In the genomic region with DNA sequence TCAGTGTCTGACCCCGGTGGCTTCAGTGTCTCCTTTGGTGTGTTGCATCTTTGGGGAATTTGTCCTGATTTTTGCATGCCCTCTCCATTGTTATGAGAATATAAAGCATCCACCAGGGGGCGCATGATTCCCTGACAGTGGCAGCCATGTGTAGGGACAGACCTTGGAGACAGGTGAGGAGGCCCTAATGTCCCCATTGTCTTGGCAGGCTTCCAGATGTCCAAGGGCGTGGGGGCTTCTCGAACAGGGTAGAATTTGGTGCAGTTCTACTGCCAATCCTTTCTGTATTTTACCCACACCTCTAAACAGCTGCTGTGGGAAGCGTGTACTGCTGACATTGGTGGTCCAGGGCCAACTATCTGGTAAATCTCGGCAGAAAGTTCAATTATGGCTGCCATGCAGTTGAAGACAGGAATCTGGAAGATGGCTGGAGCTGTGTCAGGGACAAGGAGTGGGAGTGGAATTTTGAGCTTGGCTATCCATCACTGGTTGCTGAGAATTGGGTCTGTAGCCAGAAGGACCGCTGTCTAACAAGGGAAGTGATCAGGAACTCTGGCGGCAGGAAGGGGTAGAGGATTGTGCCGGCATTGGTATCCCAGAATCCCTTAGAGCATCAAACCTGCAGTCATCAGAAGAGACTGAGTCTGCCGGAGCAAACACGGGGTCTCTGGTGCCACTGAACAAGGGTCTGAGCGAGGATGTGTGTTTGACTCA, we compare ENCODE assay signal across 8 mouse cellular contexts. TPM values are rescaled to one million over a fixed set of nuclear protein-coding genes. Genes with fewer than 3 reads are reported as not detected.
A peak's percentile ranks its signal among the peaks of the same experiment; 100 is the strongest.
DNase-seq lines count a peak whose midpoint lies in the region; ATAC-seq and TF ChIP-seq lines count a peak whose summit lies in the region.

No protein-coding gene starts in this region.

- no peaks in the 10 kb centered on the region for H3K9me3 ChIP-seq in midbrain, embryonic 12.5 days
- H3K9me3 ChIP-seq in midbrain, embryonic 15.5 days: no peaks in the 10 kb centered on the region
- no peaks in the 10 kb centered on the region for H3K9me3 ChIP-seq in intestine, embryonic 15.5 days
- H3K9me3 ChIP-seq in neural tube, embryonic 12.5 days: no peaks in the 10 kb centered on the region

- intact Hi-C loops in left cerebral cortex, postnatal 4 days (cut with DNase I): no loop called here

- H3K36me3 ChIP-seq in midbrain, embryonic 12.5 days: no peaks in the 10 kb centered on the region
- H3K36me3 ChIP-seq in midbrain, embryonic 15.5 days (replicated peaks): no peaks in the 10 kb centered on the region
- H3K36me3 ChIP-seq in intestine, embryonic 15.5 days: no peaks in the 10 kb centered on the region
- H3K36me3 ChIP-seq in neural tube, embryonic 12.5 days: no peaks in the 10 kb centered on the region

- no peak overlapping the region for H3K27ac ChIP-seq in midbrain, embryonic 12.5 days (replicated peaks)
- H3K27ac ChIP-seq in midbrain, embryonic 15.5 days: no peak overlapping the region
- H3K27ac ChIP-seq in bone marrow, adult 2 months (ENCODE audit: control insufficient read depth, insufficient read depth, low read depth, low read length, poor library complexity): no peak overlapping the region
- no peak overlapping the region for H3K27ac ChIP-seq in intestine, embryonic 15.5 days
- H3K27ac ChIP-seq in neural tube, embryonic 12.5 days: no peak overlapping the region

- 68% methylated on average over 12 of the region's 12 CpGs for WGBS in midbrain, embryonic 12.5 days
- 67% methylated on average over 12 of the region's 12 CpGs for WGBS in midbrain, embryonic 15.5 days
- WGBS in bone marrow, adult 2 months: 58% methylated on average over 12 of the region's 12 CpGs
- WGBS in intestine, embryonic 15.5 days: 64% methylated on average over 12 of the region's 12 CpGs
- WGBS in neural tube, embryonic 12.5 days: 70% methylated on average over 12 of the region's 12 CpGs

- peaks cover 44% of the 10 kb centered on the region for H3K27me3 ChIP-seq in midbrain, embryonic 12.5 days
- peaks cover 23% of the 10 kb centered on the region for H3K27me3 ChIP-seq in midbrain, embryonic 15.5 days (replicated peaks)
- H3K27me3 ChIP-seq in intestine, embryonic 15.5 days (replicated peaks): peaks cover 3% of the 10 kb centered on the region
- H3K27me3 ChIP-seq in neural tube, embryonic 12.5 days (replicated peaks): peaks cover 19% of the 10 kb centered on the region

- H3K4me2 ChIP-seq in midbrain, embryonic 12.5 days (replicated peaks): no peak overlapping the region
- H3K4me2 ChIP-seq in midbrain, embryonic 15.5 days: no peak overlapping the region
- H3K4me2 ChIP-seq in intestine, embryonic 15.5 days (replicated peaks): no peak overlapping the region
- no peak overlapping the region for H3K4me2 ChIP-seq in neural tube, embryonic 12.5 days (replicated peaks)

- H3K4me3 ChIP-seq in midbrain, embryonic 12.5 days: no peak overlapping the region
- H3K4me3 ChIP-seq in midbrain, embryonic 15.5 days: no peak overlapping the region
- no peak overlapping the region for H3K4me3 ChIP-seq in bone marrow, adult 2 months (replicated peaks; ENCODE audit: control insufficient read depth, low read depth, low read length)
- H3K4me3 ChIP-seq in intestine, embryonic 15.5 days (replicated peaks): no peak overlapping the region
- H3K4me3 ChIP-seq in neural tube, embryonic 12.5 days: no peak overlapping the region

- no peak overlapping the region for H3K9ac ChIP-seq in midbrain, embryonic 12.5 days (replicated peaks)
- H3K9ac ChIP-seq in midbrain, embryonic 15.5 days: no peak overlapping the region
- H3K9ac ChIP-seq in intestine, embryonic 15.5 days: no peak overlapping the region
- H3K9ac ChIP-seq in neural tube, embryonic 12.5 days: no peak overlapping the region

- peak; percentile 45; the same call in 1 of the 2 replicates for ATAC-seq in midbrain, embryonic 12.5 days (ENCODE audit: low FRiP score, low read depth)
- ATAC-seq in midbrain, embryonic 15.5 days (replicated peaks): no peak
- ATAC-seq in erythroblast, adult 5-6 weeks (replicated peaks; ENCODE audit: low FRiP score, poor library complexity, severe bottlenecking): 0 out of 2 replicates have a peak, but pooled peaks have one; percentile 68
- peak; percentile 73 for ATAC-seq in intestine, embryonic 15.5 days
- ATAC-seq in neural tube, embryonic 12.5 days (ENCODE audit: low FRiP score, low read depth): 0 out of 2 replicates have a peak, but pooled peaks have one; percentile 48

- peak; percentile 70 for DNase-seq in left cerebral cortex, postnatal 4 days
- peak; percentile 82 for DNase-seq in thymus, postnatal 4 days

- TF ChIP-seq POLR2A in bone marrow, adult 2 months (IDR thresholded peaks at IDR 0.05; ENCODE audit: borderline replicate concordance, control insufficient read depth, low read depth, low read length): no peak

- H3K4me1 ChIP-seq in midbrain, embryonic 12.5 days: peaks cover 17% of the 10 kb centered on the region
- peaks cover 7% of the 10 kb centered on the region for H3K4me1 ChIP-seq in midbrain, embryonic 15.5 days
- no peaks in the 10 kb centered on the region for H3K4me1 ChIP-seq in bone marrow, adult 2 months (ENCODE audit: control insufficient read depth, insufficient read depth, low read length)
- H3K4me1 ChIP-seq in intestine, embryonic 15.5 days (replicated peaks): 0 out of 2 replicates have a peak, but pooled peaks cover 5% of the 10 kb centered on the region
- peaks cover 13% of the 10 kb centered on the region; the same call in 1 of the 2 replicates for H3K4me1 ChIP-seq in neural tube, embryonic 12.5 days

- peak; percentile 74 for TF ChIP-seq CTCF in bone marrow, adult 2 months (IDR thresholded peaks at IDR 0.05; ENCODE audit: control insufficient read depth, insufficient read depth, low read length)

RNA-seq across cellular contexts. Expression of a gene that starts 29.8 kb away (rescaled TPM):
- polyA plus RNA-seq in midbrain, embryonic 12.5 days (2016; fragmentation: Nextera tagmentation; extraction: Ambion mirVana): not detected in 2 replicates
- polyA plus RNA-seq in midbrain, embryonic 15.5 days (2015; fragmentation: Nextera tagmentation; extraction: Ambion mirVana): not detected in 2 replicates
- not detected in 2 replicates for polyA plus RNA-seq in bone marrow, adult 2 months (2011; ENCODE audit: insufficient read depth, insufficient read length, low replicate concordance, missing spikeins)
- total RNA-seq in erythroblast, adult 5-6 weeks (2015; ENCODE audit: low replicate concordance): not detected in 2 replicates
- total RNA-seq in erythroblast, adult 5-6 weeks (2017; ENCODE audit: low replicate concordance): not detected in 2 replicates
- polyA plus RNA-seq in intestine, embryonic 15.5 days (2015; fragmentation: Nextera tagmentation; extraction: Ambion mirVana): 0.74 and 0.96 TPM in 2 replicates
- total RNA-seq in left cerebral cortex, postnatal 4 days (2021): not detected
- 0.37 and 0.56 TPM in 2 replicates for polyA plus RNA-seq in neural tube, embryonic 12.5 days (2016; fragmentation: Nextera tagmentation; extraction: Ambion mirVana)

RNA-seq across cellular contexts. Expression of a gene that starts 46.3 kb away (rescaled TPM):
- 0.83 and 2.0 TPM in 2 replicates for polyA plus RNA-seq in midbrain, embryonic 12.5 days (2016; fragmentation: Nextera tagmentation; extraction: Ambion mirVana)
- 0.06 and 0.25 TPM in 2 replicates for polyA plus RNA-seq in midbrain, embryonic 15.5 days (2015; fragmentation: Nextera tagmentation; extraction: Ambion mirVana)
- polyA plus RNA-seq in bone marrow, adult 2 months (2011; ENCODE audit: insufficient read depth, insufficient read length, low replicate concordance, missing spikeins): not detected in 2 replicates
- not detected in 2 replicates for total RNA-seq in erythroblast, adult 5-6 weeks (2015; ENCODE audit: low replicate concordance)
- total RNA-seq in erythroblast, adult 5-6 weeks (2017; ENCODE audit: low replicate concordance): not detected in 2 replicates
- not detected in 2 replicates for polyA plus RNA-seq in intestine, embryonic 15.5 days (2015; fragmentation: Nextera tagmentation; extraction: Ambion mirVana)
- under 1 TPM in 1 of 2 experiments, not detected in 1; 0.12 TPM for total RNA-seq in left cerebral cortex, postnatal 4 days (2021)
- polyA plus RNA-seq in neural tube, embryonic 12.5 days (2016; fragmentation: Nextera tagmentation; extraction: Ambion mirVana): 0.16 and 0.22 TPM in 2 replicates
